Mouse (Mus musculus) layer of hippocampus, postnatal 36 days (tissue): ENCODE data around the gene Smcr8. TPM values are rescaled to one million over a fixed set of nuclear protein-coding genes. Genes with fewer than 3 reads are reported as not detected.

Experiments
- microRNA-seq, 2 experiments: library from miRNA; unstranded; fragments of <30 nt; microRNA quantifications; one replicate each; pipeline ENCODE4 v1.2.0; 2021
- total RNA-seq, 2 experiments: library from RNA; stranded (reverse); gene quantifications; 2 replicates each; pipeline ENCODE4 v1.2.3; 2021

Gene Smcr8
- total RNA-seq, 2 experiments from 2014 or later = 31.4 to 35.3 TPM

Small RNAs within 50 kb of the gene (microRNA-seq; reads per million reads assigned to microRNA genes)
- 1.1 to 1.2 reads per million in 2 experiments for gene Mir5100

Other genes starting within 250 kb of the Smcr8 start
- 10 to 100 TPM; 54.0 to 58.5 TPM for gene Alkbh5, start 241.1 kb upstream of the Smcr8 start, total RNA-seq
- gene Llgl1, start 77.8 kb upstream of the Smcr8 start, total RNA-seq = 10 to 100 TPM; 42.3 to 47.9 TPM
- gene Flii, start 50.3 kb upstream of the Smcr8 start, total RNA-seq = 10 to 100 TPM; 58.4 to 60.6 TPM
- 10 to 100 TPM; 23.6 to 24.4 TPM for gene Mief2, start 49.1 kb upstream of the Smcr8 start, total RNA-seq
- gene Top3a, start 159 bp upstream of the Smcr8 start, total RNA-seq = 1 to 10 TPM; 5.1 to 5.3 TPM
- 1 to 10 TPM; 5.3 to 6.6 TPM for gene Shmt1, start 34.2 kb downstream of the Smcr8 start, total RNA-seq
- 10 to 100 TPM; 27.0 to 28.5 TPM for gene Dhrs7b, start 53.1 kb downstream of the Smcr8 start, total RNA-seq
- 10 to 100 TPM; 28.1 to 28.4 TPM for gene Tmem11, start 101.7 kb downstream of the Smcr8 start, total RNA-seq
- 10 to 100 TPM; 11.3 to 12.3 TPM for gene Natd1, start 137.2 kb downstream of the Smcr8 start, total RNA-seq
- 10 to 100 TPM; 12.4 to 14.8 TPM for gene Map2k3, start 154.5 kb downstream of the Smcr8 start, total RNA-seq
- gene Kcnj12, start 245.0 kb downstream of the Smcr8 start, total RNA-seq = 1 to 10 TPM; 6.0 to 6.9 TPM